Mouse (Mus musculus): Measurements from ENCODE around the gene Fkbp8.

- TF ChIP-seq CTCF (conservative IDR thresholded peaks at IDR 0.05; ENCODE audit: low read length) = no peak
- TF ChIP-seq POU5F1 (IDR thresholded peaks at IDR 0.05; ENCODE audit: borderline replicate concordance, low read length) = no peak
- no peak for TF ChIP-seq NANOG (IDR thresholded peaks at IDR 0.05; ENCODE audit: borderline replicate concordance, low read length)
Measured at GRCm38 (mm10) chr8:70534281-70534680, 6.8 kb downstream of the Fkbp8 start.

All from E14TG2a.4 (cell line).